Mouse (Mus musculus): Measurements from ENCODE around the gene Cela1.

- TF ChIP-seq CTCF (IDR thresholded peaks at IDR 0.05; ENCODE audit: control insufficient read depth, insufficient read depth, insufficient read length) (no peak), FOSL1 (IDR thresholded peaks at IDR 0.05; ENCODE audit: insufficient read depth, low read length, poor library complexity, severe bottlenecking) (no peak), MAX (IDR thresholded peaks at IDR 0.05) (no peak), USF1 (IDR thresholded peaks at IDR 0.05; ENCODE audit: low read depth) (no peak), CEBPB (IDR thresholded peaks at IDR 0.05; ENCODE audit: low read depth) (no peak), MYOD1 (IDR thresholded peaks at IDR 0.05; ENCODE audit: control insufficient read depth, insufficient read length, low read depth) (no peak), MYOG (IDR thresholded peaks at IDR 0.05; ENCODE audit: control insufficient read depth, extremely low read depth, insufficient read length) (no peak)
Measured at GRCm38 (mm10) chr15:100685849-100686248, 1.9 kb downstream of the Cela1 start.

Data from C2C12 (cell line).